Mouse (Mus musculus) limb, embryonic 14.5 days (tissue): Measurements from ENCODE around the gene Hnrnpr. TPM values are rescaled to one million over a fixed set of nuclear protein-coding genes. Genes with fewer than 3 reads are reported as not detected.

Experiments
- ATAC-seq: fragments of 200-750 bp; cut with Nextera tagmentation; 2 replicates; pipeline ENCODE4 v1.8.0; 2017; ENCODE audit warnings: low read depth, moderate number of reproducible peaks, moderate TSS enrichment; ENCODE audit not compliant: low FRiP score
- DNase-seq: peaks from one replicate; pipeline ENCODE4 v3.0.0-alpha.2; 2015; ENCODE audit warnings: low spot score
- H3K27ac ChIP-seq: fragments of 300-500 bp; sonication (generic); replicated peaks from 2 replicates; pipeline ENCODE4 v1.5.1; 2014; ENCODE audit warnings: low read depth, mild to moderate bottlenecking, low read length, moderate library complexity, mixed read lengths
- H3K27me3 ChIP-seq: fragments of 300-500 bp; sonication (generic); 2 replicates; pipeline ENCODE4 v1.6.1; 2014; ENCODE audit warnings: low read length, mixed read lengths; ENCODE audit not compliant: control insufficient read depth, insufficient read depth
- H3K36me3 ChIP-seq: fragments of 300-500 bp; sonication (generic); 2 replicates; pipeline ENCODE4 v1.6.1; 2014; ENCODE audit warnings: mild to moderate bottlenecking, low read length, moderate library complexity, mixed read lengths; ENCODE audit not compliant: control insufficient read depth, insufficient read depth
- H3K4me1 ChIP-seq: fragments of 300-500 bp; sonication (generic); 2 replicates; pipeline ENCODE4 v1.6.1; 2014; ENCODE audit warnings: antibody characterized with exemption, low read length, mixed read lengths; ENCODE audit not compliant: control insufficient read depth, insufficient read depth
- H3K4me2 ChIP-seq: fragments of 300-500 bp; sonication (generic); replicated peaks from 2 replicates; pipeline ENCODE4 v1.6.1; 2014; ENCODE audit warnings: low read depth, mild to moderate bottlenecking, low read length, moderate library complexity; ENCODE audit not compliant: severe bottlenecking
- H3K4me3 ChIP-seq: fragments of 300-500 bp; sonication (generic); replicated peaks from 2 replicates; pipeline ENCODE4 v1.5.1; 2014; ENCODE audit warnings: low read length
- H3K9ac ChIP-seq: fragments of 300-500 bp; sonication (generic); 2 replicates; pipeline ENCODE4 v1.6.1; 2014; ENCODE audit warnings: mild to moderate bottlenecking, low read depth, low read length, moderate library complexity; ENCODE audit not compliant: severe bottlenecking
- H3K9me3 ChIP-seq: fragments of 300-500 bp; sonication (generic); 2 replicates; pipeline ENCODE4 v1.6.1; 2016; ENCODE audit warnings: low read length; ENCODE audit not compliant: control insufficient read depth
- POLR2A ChIP-seq: fragments of 200-500 bp; IDR thresholded peaks from 2 replicates; pipeline ENCODE4 v1.8.0; 2012; ENCODE audit warnings: inconsistent platforms, mild to moderate bottlenecking, moderate library complexity, borderline replicate concordance; ENCODE audit not compliant: insufficient read depth, insufficient read length; ENCODE audit errors: extremely low read depth
- WGBS: fragments of 180-500 bp; shearing (Covaris S2); extraction: QIAGEN DNeasy Blood & Tissue Kit; methylation state at CpG from one replicate; pipeline ENCODE4 v1.1.7; 2014; 5-methylcytosine and 5-hydroxymethylcytosine counted together
- polyA plus RNA-seq, 2 experiments: library from polyadenylated mRNA; depleted of rRNA in 1 of 2; stranded (reverse) in 1 of 2; unstranded in 1 of 2; fragments of >200 nt; fragmentation: Nextera tagmentation in 1 of 2; extraction: Ambion mirVana in 1 of 2; gene quantifications; 2 replicates each; pipeline versions ENCODE4 v1.2.1 to v1.2.3; 2012 to 2014

The Hnrnpr gene
- polyA plus RNA-seq, 2 experiments = 135 to 163 TPM

GRCm38 (mm10) chr4:136401806-136402205 is 91.1 kb downstream of the Hnrnpr start:
- Histone ChIP-seq H3K27me3 (no peaks in the 10 kb centered on the region), H3K4me3 (no peak overlapping the region), H3K27ac (no peak overlapping the region), H3K4me1 (no peaks in the 10 kb centered on the region), H3K9me3 (no peaks in the 10 kb centered on the region), H3K36me3 (no peaks in the 10 kb centered on the region), H3K4me2 (no peak overlapping the region), H3K9ac (no peak overlapping the region)
- TF ChIP-seq POLR2A = no peak
- ATAC-seq = no peak
- DNase-seq = no peak
- WGBS = 79% methylated on average over 10 of the region's 10 CpGs

- H3K27me3 ChIP-seq = no peaks in the 10 kb centered on the region
- H3K4me1 ChIP-seq = no peaks in the 10 kb centered on the region; the same call in 1 of the 2 replicates
- H3K36me3 ChIP-seq = no peaks in the 10 kb centered on the region
- ATAC-seq = no peak
- no peak for TF ChIP-seq POLR2A
- 45% methylated on average over 11 of the region's 11 CpGs for WGBS
- H3K4me2 ChIP-seq = no peak overlapping the region
- H3K9me3 ChIP-seq = no peaks in the 10 kb centered on the region
- no peak overlapping the region for H3K27ac ChIP-seq
- H3K4me3 ChIP-seq = no peak overlapping the region
- DNase-seq = peak; percentile 22
- H3K9ac ChIP-seq = no peak overlapping the region
These were observed 97.1 kb downstream of the Hnrnpr start for GRCm38 (mm10) chr4:136407831-136408230.

Other genes with a start within 250 kb of the Hnrnpr start
- gene Id3, start 167.4 kb upstream of the Hnrnpr start, polyA plus RNA-seq (2012; rRNA removed) = 417 and 561 TPM in 2 replicates
- 500 and 565 TPM in 2 replicates for gene Id3, start 167.4 kb upstream of the Hnrnpr start, polyA plus RNA-seq (2014; fragmentation: Nextera tagmentation; extraction: Ambion mirVana)
- 8.9 and 9.4 TPM in 2 replicates for gene E2f2, start 138.5 kb upstream of the Hnrnpr start, polyA plus RNA-seq (2012; rRNA removed)
- gene E2f2, start 138.5 kb upstream of the Hnrnpr start, polyA plus RNA-seq (2014; fragmentation: Nextera tagmentation; extraction: Ambion mirVana) = 5.9 and 6.8 TPM in 2 replicates
- 22.9 and 26.6 TPM in 2 replicates for gene Asap3, start 104.6 kb upstream of the Hnrnpr start, polyA plus RNA-seq (2012; rRNA removed)
- 12.0 and 14.6 TPM in 2 replicates for gene Asap3, start 104.6 kb upstream of the Hnrnpr start, polyA plus RNA-seq (2014; fragmentation: Nextera tagmentation; extraction: Ambion mirVana)
- gene Tcea3, start 63.2 kb upstream of the Hnrnpr start, polyA plus RNA-seq (2012; rRNA removed) = 4.7 and 8.0 TPM in 2 replicates
- 17.4 and 20.6 TPM in 2 replicates for gene Tcea3, start 63.2 kb upstream of the Hnrnpr start, polyA plus RNA-seq (2014; fragmentation: Nextera tagmentation; extraction: Ambion mirVana)
- 39.6 and 47.0 TPM in 2 replicates for gene Zfp46, start 26.3 kb upstream of the Hnrnpr start, polyA plus RNA-seq (2012; rRNA removed)
- gene Zfp46, start 26.3 kb upstream of the Hnrnpr start, polyA plus RNA-seq (2014; fragmentation: Nextera tagmentation; extraction: Ambion mirVana) = 28.2 and 30.2 TPM in 2 replicates
- 0.23 and 0.63 TPM in 2 replicates for gene Htr1d, start 112.6 kb downstream of the Hnrnpr start, polyA plus RNA-seq (2012; rRNA removed)
- gene Htr1d, start 112.6 kb downstream of the Hnrnpr start, polyA plus RNA-seq (2014; fragmentation: Nextera tagmentation; extraction: Ambion mirVana) = 0.25 and 0.44 TPM in 2 replicates
- 0.27 and 0.38 TPM in 2 replicates for gene 6030445D17Rik, start 151.3 kb downstream of the Hnrnpr start, polyA plus RNA-seq (2012; rRNA removed)
- gene 6030445D17Rik, start 151.3 kb downstream of the Hnrnpr start, polyA plus RNA-seq (2014; fragmentation: Nextera tagmentation; extraction: Ambion mirVana) = 0.26 and 0.48 TPM in 2 replicates
- gene Luzp1, start 158.8 kb downstream of the Hnrnpr start, polyA plus RNA-seq (2012; rRNA removed) = 20.1 and 21.8 TPM in 2 replicates
- gene Luzp1, start 158.8 kb downstream of the Hnrnpr start, polyA plus RNA-seq (2014; fragmentation: Nextera tagmentation; extraction: Ambion mirVana) = 112 and 119 TPM in 2 replicates